Mouse (Mus musculus) ES-Bruce4 (cell line): ENCODE results near the gene G3bp1.

Experiments
- CTCF ChIP-seq: IDR thresholded peaks from one replicate; pipeline ENCODE4 v1.8.1; 2011; ENCODE audit warnings: low read depth, low read length
- EP300 ChIP-seq: IDR thresholded peaks from 2 replicates; pipeline ENCODE4 v1.6.1; 2011; ENCODE audit warnings: low read depth, low read length; ENCODE audit not compliant: insufficient read depth
- POLR2A ChIP-seq: IDR thresholded peaks from one replicate; pipeline ENCODE4 v1.8.1; 2011; ENCODE audit warnings: low read length; ENCODE audit not compliant: insufficient read depth

GRCm38 (mm10) chr11:55422978-55423377, 46.5 kb upstream of the G3bp1 start, which contains the start of gene Sparc:
- TF ChIP-seq CTCF (no peak), EP300 (peak; percentile 59; the same call in 1 of the 2 replicates), POLR2A (no peak)
